Mouse (Mus musculus): ENCODE measurements around the gene Lysmd1.
A peak's percentile ranks its signal among the peaks of the same experiment; 100 is the strongest.
"Not testable (repeated sequence)": the region's sequence is repeated elsewhere in the genome, so short reads cannot be mapped to it uniquely, and the experiment has no call there.

Lysmd1 gene

GRCm38 (mm10) chr3:95133680-95134101 is at the start of gene Lysmd1, which contains the start of gene Scnm1:
TSS of gene Lysmd1 (plus strand) at chr3:95134088.
TSS of gene Scnm1 (minus strand) at chr3:95134011.
- DNase-seq (ENCODE audit: low spot score): peak; percentile 94

GRCm38 (mm10) chr3:95088071-95088470 is 45.8 kb upstream of the Lysmd1 start:
- no peak for DNase-seq (ENCODE audit: low spot score)

- no peak for DNase-seq (ENCODE audit: low spot score)
Measured at GRCm38 (mm10) chr3:95100854-95101253, 33.0 kb upstream of the Lysmd1 start.

DNA sequence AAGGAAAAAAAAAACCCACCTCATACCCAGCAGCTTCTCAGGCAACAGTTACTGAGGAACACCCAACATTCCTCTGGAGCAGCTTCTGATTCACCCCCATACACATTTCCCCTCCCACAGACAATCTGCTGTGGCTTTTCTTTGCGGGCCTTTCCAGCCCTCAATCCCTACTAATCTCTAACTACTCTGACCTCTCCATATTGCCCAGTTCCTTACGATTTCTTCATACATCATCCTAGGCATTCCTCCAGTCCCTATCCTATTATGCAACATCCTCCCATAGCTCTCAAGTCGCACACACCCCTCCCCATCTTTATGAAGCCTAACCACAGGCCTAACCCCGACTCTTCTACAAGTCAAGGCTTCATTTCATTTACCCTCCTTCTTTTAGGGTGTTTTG is 28.8 kb upstream of the Lysmd1 start:
- peak; percentile 53 for DNase-seq (ENCODE audit: low spot score)

DNA sequence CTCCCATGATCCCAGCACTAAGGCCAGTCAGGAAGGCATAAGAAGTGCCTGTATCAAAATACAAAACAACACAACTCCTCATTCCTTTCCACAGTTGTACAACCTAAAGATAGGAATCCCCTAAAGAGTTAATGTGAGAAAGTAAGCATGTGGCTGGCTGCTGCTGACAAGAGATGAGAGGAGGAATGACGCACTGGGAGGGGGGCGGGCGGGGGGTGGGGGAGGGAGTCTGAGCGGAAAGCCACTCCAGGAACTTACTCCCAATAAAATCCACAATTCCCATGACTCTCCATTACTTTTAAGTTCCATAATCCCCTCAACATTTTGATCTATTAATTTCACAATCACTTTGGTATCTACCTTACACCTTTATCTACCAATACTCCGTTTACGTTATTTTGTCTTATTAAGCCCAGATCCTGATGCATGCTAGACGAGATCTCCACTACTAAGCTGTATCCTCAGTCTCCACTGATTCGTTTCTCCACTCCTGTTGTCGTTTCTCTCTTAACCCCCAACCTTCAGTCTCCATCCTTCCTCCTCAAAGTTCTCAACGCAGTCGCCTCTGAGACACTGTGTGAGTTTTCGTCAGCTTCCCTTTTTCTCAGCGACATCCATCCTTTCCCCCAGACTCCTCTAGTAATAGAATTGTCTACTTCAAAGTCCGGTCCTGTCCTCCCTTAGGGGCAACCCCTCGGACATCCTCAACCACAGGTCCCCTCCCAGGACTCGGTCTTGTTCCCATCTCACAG is 28.1 kb upstream of the Lysmd1 start:
- no peak for DNase-seq (ENCODE audit: low spot score)

DNA sequence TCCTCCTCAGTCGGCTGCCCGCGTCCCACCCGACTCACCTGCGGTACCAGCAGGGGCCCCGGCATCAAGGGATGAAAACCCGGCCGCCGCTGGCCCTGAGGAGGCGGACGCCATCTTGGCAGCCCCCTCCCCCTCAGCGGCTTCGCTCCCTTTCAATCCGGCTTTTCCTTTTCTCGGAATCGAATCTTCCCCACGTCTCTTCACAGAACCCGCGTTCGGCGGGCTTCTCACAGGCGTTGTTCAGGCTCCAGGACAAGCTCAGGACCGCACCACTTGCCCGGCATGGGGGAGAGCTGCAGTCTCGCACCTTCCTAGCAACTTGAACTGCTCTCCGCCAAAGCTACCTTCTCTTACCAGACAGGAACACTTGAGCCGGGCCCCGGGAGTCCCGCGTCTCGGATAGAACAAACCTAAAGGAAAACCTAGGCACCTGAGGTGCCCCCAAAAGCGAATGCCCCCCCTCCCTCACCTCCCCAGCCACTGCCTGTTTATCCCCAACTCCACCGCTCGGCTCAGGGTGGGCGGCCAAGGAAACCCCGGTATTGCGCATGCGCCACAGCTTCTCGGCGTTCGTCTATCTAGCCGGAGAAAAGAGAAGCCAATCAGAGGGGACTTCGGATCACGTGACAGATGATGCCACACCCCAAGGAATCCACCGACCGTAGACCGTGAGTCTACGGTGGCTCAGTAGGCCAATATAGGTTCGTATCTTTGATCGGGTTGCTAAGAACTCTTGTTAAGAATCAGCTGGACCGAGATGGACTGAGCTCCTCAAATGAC is 27.4 kb upstream of the Lysmd1 start, which contains the start of gene Pip5k1a:
Gene Pip5k1a (minus strand): TSS at position 593 of the 780 bp plus-strand sequence.
- peak; percentile 96 for DNase-seq (ENCODE audit: low spot score)

GRCm38 (mm10) chr3:95107308-95107707 is 26.6 kb upstream of the Lysmd1 start:
- not testable (repeated sequence) for DNase-seq (ENCODE audit: low spot score)

DNA sequence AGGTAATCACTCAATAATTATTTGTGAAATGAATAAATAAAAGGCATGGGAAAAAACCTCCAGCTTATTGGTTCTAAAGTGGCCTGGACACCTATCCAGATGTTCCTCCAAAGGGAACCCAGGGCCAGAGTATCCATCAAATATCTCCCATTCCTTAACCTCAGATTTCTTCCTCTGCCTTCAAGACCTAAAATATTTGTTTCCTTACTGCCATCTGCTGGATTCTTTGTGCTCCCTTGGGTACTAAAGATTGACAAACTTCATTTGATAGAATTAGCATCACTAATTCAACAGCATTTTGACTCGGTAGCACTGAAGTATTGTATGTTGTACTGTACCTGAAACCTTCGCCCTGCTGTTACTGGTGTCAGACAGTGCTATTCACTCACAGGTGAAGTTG is 26.0 kb upstream of the Lysmd1 start:
- DNase-seq (ENCODE audit: low spot score): no peak

GRCm38 (mm10) chr3:95110911-95111726 is 22.8 kb upstream of the Lysmd1 start, which contains the start of gene Vps72:
TSS of gene Vps72 (plus strand) at chr3:95111022.
- DNase-seq (ENCODE audit: low spot score): peak; percentile 89

DNA sequence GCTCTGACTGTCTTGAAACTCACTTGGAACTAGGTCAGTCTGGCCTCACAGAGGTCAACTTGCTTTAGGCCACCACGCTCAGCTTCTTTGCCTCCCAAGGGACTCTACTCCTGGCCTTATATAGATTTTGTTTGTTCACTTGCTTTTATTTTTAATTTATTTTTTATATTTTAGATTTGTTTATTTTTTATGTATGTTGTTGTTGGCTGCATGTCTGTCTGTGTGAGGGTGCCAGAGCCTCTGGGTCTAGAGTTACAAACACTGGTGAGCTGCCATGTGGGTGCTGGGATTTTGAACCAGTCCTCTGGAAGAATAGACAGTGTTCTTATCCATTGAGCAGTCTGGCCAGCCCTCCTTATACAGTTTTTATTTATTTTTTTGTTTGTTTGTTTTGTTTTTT is 21.1 kb upstream of the Lysmd1 start:
- no peak for DNase-seq (ENCODE audit: low spot score)

- DNase-seq (ENCODE audit: low spot score): no peak
Measured at GRCm38 (mm10) chr3:95117751-95118150, 16.1 kb upstream of the Lysmd1 start.

- DNase-seq (ENCODE audit: low spot score): no peak
Measured at GRCm38 (mm10) chr3:95121580-95121979, 12.3 kb upstream of the Lysmd1 start.

DNA sequence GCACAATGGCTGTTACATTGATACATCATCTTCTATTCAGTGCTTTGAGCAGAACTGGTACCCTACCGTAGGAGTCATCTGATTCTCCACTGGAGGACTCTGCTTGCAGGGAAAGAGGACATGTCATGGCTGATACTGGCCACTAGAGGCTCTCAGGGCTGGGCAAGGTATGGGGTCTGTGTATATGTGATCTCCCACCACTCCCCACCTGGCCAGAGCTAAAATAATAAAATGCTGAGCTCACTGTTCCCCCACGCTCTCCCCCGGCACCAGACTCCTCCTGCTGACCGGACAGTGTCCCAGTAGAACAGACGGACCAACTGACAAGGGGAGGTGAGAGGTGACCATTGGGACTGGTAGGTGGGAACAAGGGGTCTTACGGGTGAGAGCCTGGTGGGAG is 9.6 kb upstream of the Lysmd1 start, which contains the start of gene Tmod4:
Gene Tmod4 (plus strand): TSS at position 231 of the 400 bp plus-strand sequence.
- no peak for DNase-seq (ENCODE audit: low spot score)

DNA sequence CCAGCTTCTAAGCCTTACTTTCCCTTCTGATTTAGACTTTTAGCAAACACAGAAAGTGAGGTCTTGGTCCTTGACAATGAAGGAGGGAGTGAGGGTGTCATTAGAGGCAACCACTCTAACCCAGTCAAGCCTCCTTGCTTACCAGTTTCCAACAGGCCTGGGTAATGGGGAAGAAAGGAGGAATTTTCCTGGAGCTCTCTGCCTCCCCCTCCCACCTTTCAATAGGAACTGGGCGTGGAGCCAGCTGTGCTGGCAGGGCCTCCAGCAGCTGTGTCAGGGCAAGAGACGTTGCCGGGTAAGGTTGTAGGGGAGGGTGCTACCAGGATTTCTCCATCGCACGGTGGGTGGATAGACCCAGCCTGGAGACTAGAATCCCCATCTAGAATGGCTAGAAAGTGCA is 8.9 kb upstream of the Lysmd1 start:
- DNase-seq (ENCODE audit: low spot score): peak; percentile 55

DNA sequence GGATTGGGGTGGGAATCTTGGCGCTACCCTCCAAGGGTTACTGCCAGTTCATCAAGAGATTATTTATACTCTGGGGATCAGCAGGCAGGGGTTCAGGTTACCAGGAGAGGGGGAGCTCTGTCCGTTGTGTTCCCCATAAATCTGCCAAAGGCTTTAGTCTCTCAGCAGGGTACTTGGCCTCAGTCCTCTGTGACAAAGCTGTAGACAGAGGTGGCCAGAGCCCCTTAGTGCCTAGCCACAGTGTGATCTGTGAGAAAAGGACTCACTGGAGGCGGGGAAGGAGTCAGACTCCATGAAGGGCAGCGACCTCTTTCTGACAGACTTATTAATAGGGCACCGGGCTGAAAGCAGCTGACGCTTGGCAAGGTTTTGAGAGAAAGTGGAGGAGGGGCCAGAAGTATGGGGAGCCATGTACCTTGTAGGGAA is 4.6 kb upstream of the Lysmd1 start:
- DNase-seq (ENCODE audit: low spot score): no peak

- DNase-seq (ENCODE audit: low spot score): no peak
Measured at GRCm38 (mm10) chr3:95130081-95130480, 3.8 kb upstream of the Lysmd1 start.

GRCm38 (mm10) chr3:95132389-95132788 is 1.5 kb upstream of the Lysmd1 start:
- not testable (repeated sequence) for DNase-seq (ENCODE audit: low spot score)

- DNase-seq (ENCODE audit: low spot score): no peak
Measured at GRCm38 (mm10) chr3:95133176-95133575, 712 bp upstream of the Lysmd1 start.

- not testable (repeated sequence) for DNase-seq (ENCODE audit: low spot score)
Measured at GRCm38 (mm10) chr3:95134133-95134532, 245 bp downstream of the Lysmd1 start.

GRCm38 (mm10) chr3:95135023-95135422 is 1.1 kb downstream of the Lysmd1 start:
- peak; percentile 65 for DNase-seq (ENCODE audit: low spot score)

GRCm38 (mm10) chr3:95135433-95136052 is 1.7 kb downstream of the Lysmd1 start:
- DNase-seq (ENCODE audit: low spot score): no peak

DNA sequence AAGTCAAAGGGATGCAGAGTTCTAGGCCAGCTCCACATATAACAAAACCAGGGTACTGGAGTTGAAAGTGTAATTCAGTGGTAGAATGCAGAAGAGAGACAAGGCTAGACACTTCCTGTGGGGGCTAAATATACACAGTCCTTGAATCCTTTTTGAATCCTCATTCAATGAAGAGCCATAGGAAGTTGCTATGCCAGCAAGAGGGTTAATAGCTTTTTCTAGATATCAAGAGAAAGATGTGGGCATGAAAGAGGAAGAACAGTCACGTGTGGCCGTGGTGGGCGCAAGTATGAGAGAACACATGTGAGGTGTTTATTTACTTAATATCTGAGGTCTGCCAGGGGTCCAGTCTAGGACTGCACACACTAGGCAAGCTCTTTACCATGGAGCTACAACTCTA is 2.4 kb downstream of the Lysmd1 start:
- no peak for DNase-seq (ENCODE audit: low spot score)

Measured in layer of hippocampus, adult 11-12 months (tissue).